Mouse (Mus musculus) frontal cortex, postnatal 10 days (tissue): ENCODE measurements around the gene Rmdn2.

Source experiments
- DNase-seq, 2 experiments: peaks; one replicate each; pipeline ENCODE4 v3.0.0; 2022; ENCODE audit warnings: low spot score in 2 of 2, mixed read lengths in 1 of 2

Rmdn2 gene

GRCm38 (mm10) chr17:79705671-79706455 is 94.2 kb downstream of the Rmdn2 start:
- no peak for DNase-seq

GRCm38 (mm10) chr17:79708168-79708567 is 96.5 kb downstream of the Rmdn2 start:
- DNase-seq = no peak

- DNase-seq = no peak
These were observed 98.1 kb downstream of the Rmdn2 start for GRCm38 (mm10) chr17:79709718-79710117.

- DNase-seq = no peak
These were observed 98.7 kb downstream of the Rmdn2 start for GRCm38 (mm10) chr17:79710246-79710842.

GRCm38 (mm10) chr17:79711944-79712343 is 100.3 kb downstream of the Rmdn2 start:
- no peak for DNase-seq

GRCm38 (mm10) chr17:79712536-79712935 is 100.9 kb downstream of the Rmdn2 start:
- no peak for DNase-seq

- DNase-seq = no peak
These were observed 101.6 kb downstream of the Rmdn2 start for GRCm38 (mm10) chr17:79713276-79713642.

- peak in 1 of 2 experiments; percentile 19 for DNase-seq
These were observed 102.1 kb downstream of the Rmdn2 start for GRCm38 (mm10) chr17:79713643-79714367.

- DNase-seq = no peak
These were observed 102.8 kb downstream of the Rmdn2 start for GRCm38 (mm10) chr17:79714368-79714895.

- no peak for DNase-seq
These were observed 103.4 kb downstream of the Rmdn2 start, which contains the start of gene Cyp1b1 for GRCm38 (mm10) chr17:79714931-79715637. Gene Cyp1b1, minus strand, starts transcription at chr17:79715061.

- peak; percentile 68 to 82 for DNase-seq
These were observed 104.0 kb downstream of the Rmdn2 start for GRCm38 (mm10) chr17:79715649-79716143.

GRCm38 (mm10) chr17:79720681-79721080 is 109.0 kb downstream of the Rmdn2 start:
- DNase-seq = no peak

- DNase-seq = no peak
These were observed 115.0 kb downstream of the Rmdn2 start for GRCm38 (mm10) chr17:79726613-79727012.

GRCm38 (mm10) chr17:79728053-79728584 is 116.5 kb downstream of the Rmdn2 start:
- no peak for DNase-seq

GRCm38 (mm10) chr17:79728585-79729503 is 117.2 kb downstream of the Rmdn2 start:
- no peak for DNase-seq

- no peak for DNase-seq
These were observed 119.3 kb downstream of the Rmdn2 start for GRCm38 (mm10) chr17:79730988-79731387.

GRCm38 (mm10) chr17:79733039-79733438 is 121.4 kb downstream of the Rmdn2 start:
- no peak for DNase-seq

GRCm38 (mm10) chr17:79737598-79737997 is 125.9 kb downstream of the Rmdn2 start:
- DNase-seq = no peak

- DNase-seq = no peak
These were observed 127.3 kb downstream of the Rmdn2 start for GRCm38 (mm10) chr17:79738847-79739498.

GRCm38 (mm10) chr17:79742635-79743034 is 131.0 kb downstream of the Rmdn2 start:
- DNase-seq = no peak
